10 mouse cellular contexts compared by ENCODE assay signal in the genomic region with DNA sequence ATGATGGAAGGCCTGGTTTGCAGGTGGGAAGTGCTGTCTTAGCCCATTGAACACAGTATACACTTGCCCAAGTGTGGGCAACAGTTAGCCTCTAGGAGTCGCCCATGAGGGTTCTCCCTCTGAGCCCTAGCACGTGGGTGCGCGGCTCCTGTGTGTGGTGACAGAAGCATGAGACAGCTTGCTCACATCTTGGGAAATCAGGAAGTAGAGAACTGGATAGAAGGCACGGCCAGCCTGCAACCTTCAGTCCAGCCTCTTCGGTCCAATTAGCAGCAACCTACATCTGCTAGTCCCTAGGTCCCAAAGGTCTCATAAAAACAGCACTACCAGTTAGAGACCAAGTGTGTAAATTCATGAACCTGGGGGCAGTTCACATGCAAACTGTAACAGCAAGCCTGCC. TPM values are rescaled to one million over a fixed set of nuclear protein-coding genes. Genes with fewer than 3 reads are reported as not detected.
DNase-seq lines count a peak whose midpoint lies in the region; ATAC-seq and TF ChIP-seq lines count a peak whose summit lies in the region.
"Had no signal": no experiment of that assay in that cellular context is flagged by ENCODE, and none has a peak within 500 bp of the region (broad histone marks: within the 10 kb centered on the region; RNA-seq: fewer than 3 reads in every experiment).

No protein-coding gene starts in this region.

- H3K79me2 ChIP-seq in MEL (ENCODE audit: control insufficient read depth, insufficient read depth, low read length, poor library complexity), result no peaks in the 10 kb centered on the region

- peak in 2 of 3 experiments; percentile 28 to 47; a peak in 4 of 6 replicates for TF ChIP-seq CTCF in MEL (IDR thresholded peaks at IDR 0.05 in 2 of 3, conservative IDR thresholded peaks at IDR 0.05 in 1 of 3; ENCODE audit: control insufficient read depth in 1 of 3, insufficient read depth in 1 of 3, low read depth in 2 of 3, low read length in 3 of 3, poor library complexity in 1 of 3, severe bottlenecking in 1 of 3)

- intact Hi-C loops in gastrocnemius, postnatal 36 days (cut with DNase I), result loop anchor here (5.0 kb wide), 1 partner anchor 162 kb away; no protein-coding TSS in a partner anchor

- no peak overlapping the region for H3K9ac ChIP-seq in MEL (ENCODE audit: control insufficient read depth, low read depth, low read length, poor library complexity, severe bottlenecking)
- no peak overlapping the region for H3K9ac ChIP-seq in intestine, embryonic 15.5 days

- 64% methylated on average over 6 of the region's 6 CpGs for WGBS in heart, embryonic 10.5 days
- WGBS in intestine, embryonic 15.5 days, result 65% methylated on average over 6 of the region's 6 CpGs

- ATAC-seq in intestine, embryonic 15.5 days, result peak; percentile 48
- ATAC-seq in inflammation-experienced regulatory T-cells, adult 6 months, result no peak

- no peaks in the 10 kb centered on the region for H3K9me3 ChIP-seq in heart, embryonic 10.5 days
- no peaks in the 10 kb centered on the region for H3K9me3 ChIP-seq in MEL (replicated peaks; ENCODE audit: insufficient read depth, low read length)
- H3K9me3 ChIP-seq in intestine, embryonic 15.5 days, result no peaks in the 10 kb centered on the region

- peaks cover 9% of the 10 kb centered on the region; the same call in 1 of the 2 replicates for H3K27me3 ChIP-seq in heart, embryonic 10.5 days (ENCODE audit: insufficient read depth, poor library complexity, severe bottlenecking)
- no peaks in the 10 kb centered on the region for H3K27me3 ChIP-seq in MEL (ENCODE audit: control insufficient read depth in 1 of 2, insufficient read depth in 2 of 2, low read length in 2 of 2)
- no peaks in the 10 kb centered on the region for H3K27me3 ChIP-seq in intestine, embryonic 15.5 days (replicated peaks)

- no peaks in the 10 kb centered on the region for H3K36me3 ChIP-seq in heart, embryonic 10.5 days
- H3K36me3 ChIP-seq in MEL (ENCODE audit: control insufficient read depth in 1 of 2, insufficient read depth in 2 of 2, low read length in 2 of 2), result no peaks in the 10 kb centered on the region
- no peaks in the 10 kb centered on the region for H3K36me3 ChIP-seq in intestine, embryonic 15.5 days

- no peak for TF ChIP-seq RAD21 in MEL (IDR thresholded peaks at IDR 0.05; ENCODE audit: low read depth, low read length)

- TF ChIP-seq EP300 in MEL (IDR thresholded peaks at IDR 0.05; ENCODE audit: low read depth in 1 of 2, low read length in 2 of 2), result no peak

- H3K4me1 ChIP-seq in heart, embryonic 10.5 days, result peaks cover 31% of the 10 kb centered on the region
- H3K4me1 ChIP-seq in MEL (ENCODE audit: control insufficient read depth in 1 of 2, insufficient read depth in 2 of 2, low read length in 2 of 2), result no peaks in the 10 kb centered on the region
- H3K4me1 ChIP-seq in intestine, embryonic 15.5 days (replicated peaks), result peaks cover 23% of the 10 kb centered on the region

- no peak overlapping the region for H3K4me3 ChIP-seq in heart, embryonic 10.5 days
- H3K4me3 ChIP-seq in MEL (ENCODE audit: control insufficient read depth in 1 of 2, insufficient read depth in 1 of 2, low read depth in 2 of 2, low read length in 2 of 2), result no peak overlapping the region
- no peak overlapping the region for H3K4me3 ChIP-seq in intestine, embryonic 15.5 days (replicated peaks)
- H3K4me3 ChIP-seq: left cerebral cortex, adult 2 months had no signal

- H3K4me2 ChIP-seq in intestine, embryonic 15.5 days (replicated peaks), result no peak overlapping the region

- H3K27ac ChIP-seq in heart, embryonic 10.5 days, result no peak overlapping the region
- H3K27ac ChIP-seq in MEL (ENCODE audit: control insufficient read depth, low read depth, low read length), result no peak overlapping the region
- no peak overlapping the region for H3K27ac ChIP-seq in intestine, embryonic 15.5 days
- H3K27ac ChIP-seq: left cerebral cortex, adult 2 months had no signal

- no peak for TF ChIP-seq POLR2A in MEL (IDR thresholded peaks at IDR 0.05; ENCODE audit: control insufficient read depth in 1 of 2, insufficient read depth in 1 of 2, low read depth in 1 of 2, low read length in 2 of 2, poor library complexity in 1 of 2)

- peak; percentile 51 to 64 for DNase-seq in heart, adult 9 months (ENCODE audit: low spot score in 2 of 2)
- DNase-seq in heart, embryonic 10.5 days (ENCODE audit: low spot score), result no peak
- DNase-seq in MEL (ENCODE audit: low read depth, low spot score), result peak; percentile 58
- peak; percentile 67 to 74 for DNase-seq in lung, postnatal 4 days
- no peak for DNase-seq in gastrocnemius, postnatal 36 days
- no peak for DNase-seq in retina, embryonic 14.5 days (ENCODE audit: low spot score)
- DNase-seq: cerebellum, adult 18-20 months had no signal

TF ChIP-seq in MEL, 35 proteins besides CTCF, POLR2A, EP300 and RAD21:
- no peak for TF ChIP-seq ETS1 (IDR thresholded peaks at IDR 0.05; ENCODE audit: low read depth, low read length)
- TF ChIP-seq ZKSCAN1 (IDR thresholded peaks at IDR 0.05; ENCODE audit: low read depth, low read length), result no peak
- TF ChIP-seq GABPA (IDR thresholded peaks at IDR 0.05; ENCODE audit: low read depth, low read length), result no peak
- no peak for TF ChIP-seq POLR2AphosphoS2 (IDR thresholded peaks at IDR 0.05; ENCODE audit: low read length)
- TF ChIP-seq MXI1 (IDR thresholded peaks at IDR 0.05; ENCODE audit: low read depth, low read length), result peak; percentile 64
- peak; percentile 80 for TF ChIP-seq MYC (IDR thresholded peaks at IDR 0.05; ENCODE audit: low read depth, low read length)
- TF ChIP-seq MAX (IDR thresholded peaks at IDR 0.05; ENCODE audit: low read length), result peak; percentile 66; the same call in 1 of the 2 replicates
- TF ChIP-seq SMC3 (IDR thresholded peaks at IDR 0.05; ENCODE audit: low read depth, low read length), result peak; percentile 36; the same call in 1 of the 2 replicates

RNA-seq across cellular contexts. Expression of gene Tomm20, which starts 36.8 kb away (rescaled TPM):
- polyA plus RNA-seq in heart, embryonic 10.5 days (2016; fragmentation: Nextera tagmentation; extraction: Ambion mirVana), result 276 and 307 TPM in 2 replicates
- 618 and 676 TPM in 2 replicates for total RNA-seq in MEL (2012; rRNA removed)
- 100 to 1,000 TPM in 1 of 2 experiments, not detected in 1; 886 TPM for polyA plus RNA-seq in MEL (2012; ENCODE audit: insufficient read depth in 1 of 2, insufficient read length in 2 of 2, low read depth in 1 of 2, low replicate concordance in 2 of 2, missing spikeins in 1 of 2)
- polyA plus RNA-seq in intestine, embryonic 15.5 days (2015; fragmentation: Nextera tagmentation; extraction: Ambion mirVana), result 295 and 300 TPM in 2 replicates
- 10 to 100 TPM; 36.5 to 96.0 (median 72.6) TPM for polyA plus RNA-seq in inflammation-experienced regulatory T-cells, adult 6 months (2017; shearing (Covaris generic))
- total RNA-seq in gastrocnemius, postnatal 36 days (2021), result 10 to 100 TPM; 73.0 to 86.8 TPM

Comparison
In these comparisons a context has a peak if more than half of its experiments do, and no peak if none do; other contexts are left out.
1. DNase-seq: peak in heart, adult 9 months (2 of 2), MEL (single experiment) and lung, postnatal 4 days (2 of 2); none in heart, embryonic 10.5 days (single experiment), gastrocnemius, postnatal 36 days (0 of 2) and retina, embryonic 14.5 days (single experiment).